8 mouse cellular contexts compared by ENCODE assay signal in genomic region chr5:114100390-114101099, GRCm38 (mm10). TPM values are rescaled to one million over a fixed set of nuclear protein-coding genes. Genes with fewer than 3 reads are reported as not detected.
DNase-seq lines count a peak whose midpoint lies in the region; ATAC-seq and TF ChIP-seq lines count a peak whose summit lies in the region.

No protein-coding gene starts in this region.

- H3K36me3 ChIP-seq in kidney, embryonic 15.5 days = peaks cover 33% of the 10 kb centered on the region
- H3K36me3 ChIP-seq in G1E (replicated peaks) = peaks cover 36% of the 10 kb centered on the region
- H3K36me3 ChIP-seq in forebrain, embryonic 10.5 days (replicated peaks) = peaks cover 30% of the 10 kb centered on the region
- peaks cover 35% of the 10 kb centered on the region for H3K36me3 ChIP-seq in limb, embryonic 12.5 days
- peaks cover 6% of the 10 kb centered on the region for H3K36me3 ChIP-seq in stomach, embryonic 14.5 days (ENCODE audit: control insufficient read depth, insufficient read depth, low read length)

- TF ChIP-seq CTCF in G1E (IDR thresholded peaks at IDR 0.05; ENCODE audit: low read depth, low read length) = no peak

- H3K9ac ChIP-seq in kidney, embryonic 15.5 days = peak overlapping the region; percentile 83
- peak overlapping the region; percentile 95 for H3K9ac ChIP-seq in limb, embryonic 12.5 days (replicated peaks)
- peak overlapping the region; percentile 93 for H3K9ac ChIP-seq in stomach, embryonic 14.5 days (replicated peaks; ENCODE audit: low read depth, low read length)

- H3K4me2 ChIP-seq in kidney, embryonic 15.5 days = peak overlapping the region; percentile 91
- peak overlapping the region; percentile 99 for H3K4me2 ChIP-seq in limb, embryonic 12.5 days
- peak overlapping the region; percentile 94 for H3K4me2 ChIP-seq in stomach, embryonic 14.5 days (replicated peaks; ENCODE audit: low read depth, low read length)

- no peak for DNase-seq in kidney, postnatal 14 days
- DNase-seq in G1E (ENCODE audit: low spot score) = peak; percentile 37
- peak; percentile 21 for DNase-seq in forebrain, embryonic 10.5 days (ENCODE audit: extremely low spot score, low spot score)
- no peak for DNase-seq in natural killer cell, adult 2 months (ENCODE audit: low spot score in 2 of 2)
- DNase-seq in thymus, postnatal 4 days = no peak

- H3K27ac ChIP-seq in kidney, embryonic 15.5 days = no peak overlapping the region
- H3K27ac ChIP-seq in forebrain, embryonic 10.5 days = peak overlapping the region; percentile 91
- H3K27ac ChIP-seq in limb, embryonic 12.5 days = peak overlapping the region; percentile 66
- no peak overlapping the region for H3K27ac ChIP-seq in stomach, embryonic 14.5 days (ENCODE audit: low read length)

- peak; percentile 71 for ATAC-seq in kidney, embryonic 15.5 days (replicated peaks; ENCODE audit: low FRiP score)
- ATAC-seq in G1E (ENCODE audit: extremely low read depth, insufficient number of reproducible peaks, low FRiP score, poor library complexity, severe bottlenecking) = no peak
- peak; percentile 52 for ATAC-seq in limb, embryonic 12.5 days (ENCODE audit: insufficient number of reproducible peaks, insufficient read depth, low FRiP score, low TSS enrichment, low read depth)
- ATAC-seq in stomach, embryonic 14.5 days (ENCODE audit: insufficient number of reproducible peaks, insufficient read depth, low FRiP score, low read depth) = peak; percentile 56; the same call in 1 of the 2 replicates

- no peaks in the 10 kb centered on the region for H3K9me3 ChIP-seq in kidney, embryonic 15.5 days (replicated peaks)
- no peaks in the 10 kb centered on the region for H3K9me3 ChIP-seq in G1E (replicated peaks)
- H3K9me3 ChIP-seq in forebrain, embryonic 10.5 days = no peaks in the 10 kb centered on the region
- H3K9me3 ChIP-seq in limb, embryonic 12.5 days = no peaks in the 10 kb centered on the region
- no peaks in the 10 kb centered on the region for H3K9me3 ChIP-seq in stomach, embryonic 14.5 days (ENCODE audit: control insufficient read depth, low read depth, low read length)

- peak overlapping the region; percentile 70 for H3K4me3 ChIP-seq in kidney, embryonic 15.5 days (replicated peaks)
- H3K4me3 ChIP-seq in G1E (ENCODE audit: low read depth, low read length) = peak overlapping the region; percentile 89
- H3K4me3 ChIP-seq in forebrain, embryonic 10.5 days = peak overlapping the region; percentile 97
- H3K4me3 ChIP-seq in limb, embryonic 12.5 days (replicated peaks) = peak overlapping the region; percentile 98
- H3K4me3 ChIP-seq in stomach, embryonic 14.5 days (ENCODE audit: low read depth, low read length) = peak overlapping the region; percentile 78

- 2% methylated on average over 62 of the region's 64 CpGs for WGBS in kidney, embryonic 15.5 days
- WGBS in forebrain, embryonic 10.5 days = 3% methylated on average over 58 of the region's 64 CpGs
- 2% methylated on average over 48 of the region's 64 CpGs for WGBS in limb, embryonic 12.5 days
- 2% methylated on average over 63 of the region's 64 CpGs for WGBS in stomach, embryonic 14.5 days

- H3K4me1 ChIP-seq in kidney, embryonic 15.5 days = peaks cover 14% of the 10 kb centered on the region
- peaks cover 25% of the 10 kb centered on the region for H3K4me1 ChIP-seq in G1E (ENCODE audit: insufficient read depth, low read depth, low read length)
- H3K4me1 ChIP-seq in forebrain, embryonic 10.5 days = peaks cover 21% of the 10 kb centered on the region
- peaks cover 13% of the 10 kb centered on the region for H3K4me1 ChIP-seq in limb, embryonic 12.5 days (replicated peaks)
- H3K4me1 ChIP-seq in stomach, embryonic 14.5 days (ENCODE audit: control insufficient read depth, insufficient read depth, low read length) = peaks cover 7% of the 10 kb centered on the region

- 0 out of 2 replicates have a peak, but pooled peaks cover 3% of the 10 kb centered on the region for H3K27me3 ChIP-seq in kidney, embryonic 15.5 days
- H3K27me3 ChIP-seq in G1E (ENCODE audit: insufficient read depth, low read length) = no peaks in the 10 kb centered on the region
- H3K27me3 ChIP-seq in forebrain, embryonic 10.5 days (ENCODE audit: poor library complexity, severe bottlenecking) = no peaks in the 10 kb centered on the region
- H3K27me3 ChIP-seq in limb, embryonic 12.5 days = no peaks in the 10 kb centered on the region
- no peaks in the 10 kb centered on the region for H3K27me3 ChIP-seq in stomach, embryonic 14.5 days (ENCODE audit: control insufficient read depth, insufficient read depth, low read length)

RNA-seq across cellular contexts. Expression of gene Svop, which starts 9.2 kb away (rescaled TPM):
- polyA plus RNA-seq in kidney, embryonic 15.5 days (2015; fragmentation: Nextera tagmentation; extraction: Ambion mirVana) = 0.46 and 0.91 TPM in 2 replicates
- total RNA-seq in G1E (2014; fragmentation: Nextera tagmentation) (not detected in 2 replicates), G1E (2017) (0.05 and 0.06 TPM in 2 replicates)
- polyA plus RNA-seq in G1E (2012) = not detected in 2 replicates
- 3.2 and 5.4 TPM in 2 replicates for polyA plus RNA-seq in forebrain, embryonic 10.5 days (2016; fragmentation: Nextera tagmentation; extraction: Ambion mirVana)
- 0.08 TPM in 1 of 2 replicates, not detected in the other for polyA plus RNA-seq in limb, embryonic 12.5 days (2016; fragmentation: Nextera tagmentation; extraction: Ambion mirVana)
- 2.9 and 3.0 TPM in 2 replicates for polyA plus RNA-seq in stomach, embryonic 14.5 days (2014; fragmentation: Nextera tagmentation; extraction: Ambion mirVana)

RNA-seq across cellular contexts. Expression of gene Alkbh2, which starts 27.5 kb away (rescaled TPM):
- polyA plus RNA-seq in kidney, embryonic 15.5 days (2015; fragmentation: Nextera tagmentation; extraction: Ambion mirVana) = 10.7 and 11.8 TPM in 2 replicates
- 6.8 and 8.2 TPM in 2 replicates for total RNA-seq in G1E (2014; fragmentation: Nextera tagmentation)
- total RNA-seq in G1E (2017) = 3.7 and 7.1 TPM in 2 replicates
- polyA plus RNA-seq in G1E (2012) = 19.0 and 20.5 TPM in 2 replicates
- polyA plus RNA-seq in forebrain, embryonic 10.5 days (2016; fragmentation: Nextera tagmentation; extraction: Ambion mirVana) = 12.8 and 13.6 TPM in 2 replicates
- 13.8 and 16.1 TPM in 2 replicates for polyA plus RNA-seq in limb, embryonic 12.5 days (2016; fragmentation: Nextera tagmentation; extraction: Ambion mirVana)
- 9.6 and 10.0 TPM in 2 replicates for polyA plus RNA-seq in stomach, embryonic 14.5 days (2014; fragmentation: Nextera tagmentation; extraction: Ambion mirVana)

RNA-seq across cellular contexts. Expression of gene Ung, which starts 29.6 kb away (rescaled TPM):
- 61.4 and 63.5 TPM in 2 replicates for polyA plus RNA-seq in kidney, embryonic 15.5 days (2015; fragmentation: Nextera tagmentation; extraction: Ambion mirVana)
- total RNA-seq in G1E (2014; fragmentation: Nextera tagmentation) (13.9 and 16.5 TPM in 2 replicates), G1E (2017) (17.6 and 19.5 TPM in 2 replicates)
- polyA plus RNA-seq in G1E (2012) = 87.8 and 89.3 TPM in 2 replicates
- 88.2 and 88.6 TPM in 2 replicates for polyA plus RNA-seq in forebrain, embryonic 10.5 days (2016; fragmentation: Nextera tagmentation; extraction: Ambion mirVana)
- 61.7 and 63.0 TPM in 2 replicates for polyA plus RNA-seq in limb, embryonic 12.5 days (2016; fragmentation: Nextera tagmentation; extraction: Ambion mirVana)
- 24.1 and 28.8 TPM in 2 replicates for polyA plus RNA-seq in stomach, embryonic 14.5 days (2014; fragmentation: Nextera tagmentation; extraction: Ambion mirVana)

RNA-seq across cellular contexts. Expression of gene Usp30, which starts 35.3 kb away (rescaled TPM):
- polyA plus RNA-seq in kidney, embryonic 15.5 days (2015; fragmentation: Nextera tagmentation; extraction: Ambion mirVana) = 12.2 and 14.3 TPM in 2 replicates
- total RNA-seq in G1E (2014; fragmentation: Nextera tagmentation) (11.8 and 19.3 TPM in 2 replicates), G1E (2017) (7.6 and 9.0 TPM in 2 replicates)
- 9.9 TPM in 2 replicates for polyA plus RNA-seq in G1E (2012)
- 12.4 and 12.7 TPM in 2 replicates for polyA plus RNA-seq in forebrain, embryonic 10.5 days (2016; fragmentation: Nextera tagmentation; extraction: Ambion mirVana)
- 14.0 and 15.5 TPM in 2 replicates for polyA plus RNA-seq in limb, embryonic 12.5 days (2016; fragmentation: Nextera tagmentation; extraction: Ambion mirVana)
- 10.2 and 10.5 TPM in 2 replicates for polyA plus RNA-seq in stomach, embryonic 14.5 days (2014; fragmentation: Nextera tagmentation; extraction: Ambion mirVana)

RNA-seq across cellular contexts. Expression of gene Acacb, which starts 45.8 kb away (rescaled TPM):
- polyA plus RNA-seq in kidney, embryonic 15.5 days (2015; fragmentation: Nextera tagmentation; extraction: Ambion mirVana) = 4.1 and 4.8 TPM in 2 replicates
- total RNA-seq in G1E (2014; fragmentation: Nextera tagmentation) = 0.34 and 2.6 TPM in 2 replicates
- total RNA-seq in G1E (2017) = 0.35 and 0.76 TPM in 2 replicates
- polyA plus RNA-seq in G1E (2012) = 0.43 and 0.55 TPM in 2 replicates
- 2.5 TPM in 2 replicates for polyA plus RNA-seq in forebrain, embryonic 10.5 days (2016; fragmentation: Nextera tagmentation; extraction: Ambion mirVana)
- polyA plus RNA-seq in limb, embryonic 12.5 days (2016; fragmentation: Nextera tagmentation; extraction: Ambion mirVana) = 4.7 TPM in 2 replicates
- 2.5 and 3.3 TPM in 2 replicates for polyA plus RNA-seq in stomach, embryonic 14.5 days (2014; fragmentation: Nextera tagmentation; extraction: Ambion mirVana)

Comparison
In these comparisons a context has a peak if more than half of its experiments do, and no peak if none do; other contexts are left out.
1. H3K27ac ChIP-seq: peak in forebrain, embryonic 10.5 days (single experiment) and limb, embryonic 12.5 days (single experiment); none in kidney, embryonic 15.5 days (single experiment) and stomach, embryonic 14.5 days (single experiment).
2. DNase-seq: peak in G1E (single experiment) and forebrain, embryonic 10.5 days (single experiment); none in kidney, postnatal 14 days (single experiment), natural killer cell, adult 2 months (0 of 2) and thymus, postnatal 4 days (single experiment).
3. Peak in every context shown above with its lines, with median percentiles within 50 percentile points of each other: H3K4me2 ChIP-seq, H3K4me3 ChIP-seq and H3K9ac ChIP-seq.